Mouse (Mus musculus): ENCODE results near the gene Acer1. TPM values are rescaled to one million over a fixed set of nuclear protein-coding genes. Genes with fewer than 3 reads are reported as not detected.

The Acer1 gene
- total and polyA plus RNA-seq, 3 experiments, result not detected

DNA sequence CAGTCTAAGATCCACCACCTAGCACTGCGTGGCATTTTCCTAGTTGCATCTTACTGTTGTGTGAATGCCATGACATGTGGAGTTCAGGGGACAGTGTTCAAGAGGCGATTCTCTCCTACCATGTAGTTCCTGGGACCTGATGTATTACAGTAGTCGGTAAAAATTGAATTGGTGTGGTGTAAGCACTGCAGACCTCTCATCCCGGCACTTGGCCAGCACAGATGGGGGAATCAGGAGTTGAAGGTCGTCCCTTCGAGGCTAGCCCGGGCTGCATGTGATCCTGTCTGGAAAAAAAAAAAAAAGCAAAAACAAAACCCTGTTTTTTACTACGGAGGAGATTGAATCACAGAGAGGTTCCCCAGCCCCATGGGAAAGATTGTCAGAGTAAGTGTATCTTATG lies 13.1 kb upstream of the Acer1 start:
- H3K4me3 ChIP-seq (replicated peaks in 1 of 3; ENCODE audit: low read depth in 2 of 3, low read length in 2 of 3, poor library complexity in 1 of 3), result no peak overlapping the region
- H3K9ac ChIP-seq (ENCODE audit: insufficient read depth, low read depth), result no peak overlapping the region
- in situ Hi-C loops (cut with MboI; ENCODE audit: low pct_ligation_motif_present, low pct_unique_long_range_greater_than_20kb, low sequenced_read_pairs), result loop anchor here (10.0 kb wide), 2 partner anchors 210 to 340 kb away; no protein-coding TSS in a partner anchor
- peaks cover 11 to 51% of the 10 kb centered on the region in 2 experiments for H3K4me1 ChIP-seq (ENCODE audit: control insufficient read depth in 1 of 2, insufficient read depth in 2 of 2)
- dilution Hi-C loops (cut with MboI; ENCODE audit: extremely low pct_ligation_motif_present, extremely low pct_unique_long_range_greater_than_20kb, low sequenced_read_pairs), result no loop called here
- H3K4me2 ChIP-seq (ENCODE audit: insufficient read depth, low read depth, poor library complexity, severe bottlenecking), result no peak overlapping the region
- H3K27ac ChIP-seq (ENCODE audit: insufficient read depth, low read depth), result no peak overlapping the region
- no peaks in the 10 kb centered on the region for H3K9me3 ChIP-seq (replicated peaks; ENCODE audit: low read length)
- peaks cover 23% of the 10 kb centered on the region for H3K79me2 ChIP-seq (replicated peaks; ENCODE audit: control insufficient read depth, extremely low read depth, insufficient read depth, poor library complexity, severe bottlenecking)
- no peak for DNase-seq (ENCODE audit: extremely low read depth)
- H3K36me3 ChIP-seq (replicated peaks in 1 of 2; ENCODE audit: control insufficient read depth in 1 of 2, insufficient read depth in 1 of 2, low read length in 1 of 2), result peaks cover 50 to 73% of the 10 kb centered on the region in 2 experiments
- no peaks in the 10 kb centered on the region for H3K27me3 ChIP-seq (replicated peaks)
- TF ChIP-seq HCFC1 (IDR thresholded peaks at IDR 0.05; ENCODE audit: low read depth, low read length) (no peak), EP300 (IDR thresholded peaks at IDR 0.05; ENCODE audit: low read length) (no peak), NRF1 (IDR thresholded peaks at IDR 0.05; ENCODE audit: low read depth, low read length) (no peak)

DNA sequence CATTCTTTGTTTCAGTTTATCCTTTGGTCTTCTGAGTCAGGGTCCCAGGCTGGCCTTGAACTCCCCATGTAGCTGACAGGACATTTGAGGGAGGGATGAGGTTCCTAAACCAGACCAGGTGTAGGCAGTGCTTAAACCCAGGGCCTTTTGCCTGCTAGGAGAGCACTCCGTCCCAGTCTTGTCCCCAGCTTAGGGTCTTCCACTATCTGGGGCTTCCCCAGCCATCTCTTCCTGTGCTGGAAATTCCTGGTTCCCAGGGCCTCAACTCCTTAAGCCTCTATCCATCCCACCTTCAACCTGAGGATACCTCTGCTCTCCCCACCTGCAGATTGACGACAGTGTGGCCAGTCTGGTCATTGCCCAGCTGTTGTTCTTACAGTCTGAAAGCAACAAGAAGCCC lies 9.0 kb upstream of the Acer1 start:
- Histone ChIP-seq H3K4me1 (ENCODE audit: control insufficient read depth in 1 of 2, insufficient read depth in 2 of 2) (peaks cover 7 to 21% of the 10 kb centered on the region in 2 experiments; a peak in 3 of 4 replicates), H3K9me3 (replicated peaks; ENCODE audit: low read length) (no peaks in the 10 kb centered on the region), H3K9ac (ENCODE audit: insufficient read depth, low read depth) (peak overlapping the region; percentile 67), H3K27ac (ENCODE audit: insufficient read depth, low read depth) (no peak overlapping the region), H3K4me2 (ENCODE audit: insufficient read depth, low read depth, poor library complexity, severe bottlenecking) (peak overlapping the region; percentile 72), H3K4me3 (replicated peaks in 1 of 3; ENCODE audit: low read depth in 2 of 3, low read length in 2 of 3, poor library complexity in 1 of 3) (peak overlapping the region; percentile 89 to 92 (median 92)), H3K36me3 (replicated peaks in 1 of 2; ENCODE audit: control insufficient read depth in 1 of 2, insufficient read depth in 1 of 2, low read length in 1 of 2) (peaks cover 31 to 44% of the 10 kb centered on the region in 2 experiments), H3K79me2 (replicated peaks; ENCODE audit: control insufficient read depth, extremely low read depth, insufficient read depth, poor library complexity, severe bottlenecking) (peaks cover 23% of the 10 kb centered on the region), H3K27me3 (replicated peaks) (no peaks in the 10 kb centered on the region)
- TF ChIP-seq KAT2A (IDR thresholded peaks at IDR 0.05; ENCODE audit: insufficient replicate concordance, low read length), result no peak
- TF ChIP-seq RCOR1 (conservative IDR thresholded peaks at IDR 0.05; ENCODE audit: low read depth, low read length), result no peak
- TF ChIP-seq POLR2A (IDR thresholded peaks at IDR 0.05; ENCODE audit: low read depth, low read length), result no peak
- no peak for TF ChIP-seq MAX (IDR thresholded peaks at IDR 0.05; ENCODE audit: low read length)
- TF ChIP-seq ZNF384 (IDR thresholded peaks at IDR 0.05; ENCODE audit: low read depth, low read length), result no peak
- TF ChIP-seq ZKSCAN1 (IDR thresholded peaks at IDR 0.05; ENCODE audit: borderline replicate concordance, low read depth, low read length), result no peak
- TF ChIP-seq UBTF (IDR thresholded peaks at IDR 0.05; ENCODE audit: low read depth, low read length), result no peak
- no peak for TF ChIP-seq NRF1 (IDR thresholded peaks at IDR 0.05; ENCODE audit: low read depth, low read length)
- no peak for TF ChIP-seq CTCF (conservative IDR thresholded peaks at IDR 0.05 in 1 of 2, IDR thresholded peaks at IDR 0.05 in 1 of 2; ENCODE audit: low read depth in 2 of 2, low read length in 2 of 2)
- TF ChIP-seq JUN (IDR thresholded peaks at IDR 0.05; ENCODE audit: insufficient read depth, low read depth, low read length), result no peak
- TF ChIP-seq CHD2 (IDR thresholded peaks at IDR 0.05; ENCODE audit: low read length), result no peak
- TF ChIP-seq MYC (IDR thresholded peaks at IDR 0.05; ENCODE audit: low read depth, low read length), result no peak
- DNase-seq (ENCODE audit: extremely low read depth), result no peak
- in situ Hi-C loops (cut with MboI; ENCODE audit: low pct_ligation_motif_present, low pct_unique_long_range_greater_than_20kb, low sequenced_read_pairs) (loop anchor here (10.0 kb wide), 2 partner anchors 214 to 344 kb away; no protein-coding TSS in a partner anchor), dilution Hi-C loops (cut with MboI; ENCODE audit: extremely low pct_ligation_motif_present, extremely low pct_unique_long_range_greater_than_20kb, low sequenced_read_pairs) (no loop called here)

All from CH12.LX (cell line).